Mouse (Mus musculus) cortical plate, adult 2 months (tissue): ENCODE measurements around the gene Eepd1.

Experiments used
- CTCF ChIP-seq: fragments of 200-500 bp; IDR thresholded peaks from 2 replicates; pipeline ENCODE4 v1.5.1; 2011; ENCODE audit warnings: mild to moderate bottlenecking, control low read depth, low read length; ENCODE audit not compliant: insufficient read depth; ENCODE audit errors: extremely low read depth
- POLR2A ChIP-seq: fragments of 200-500 bp; IDR thresholded peaks from 2 replicates; pipeline ENCODE4 v1.6.1; 2011; ENCODE audit warnings: mild to moderate bottlenecking, low read length, control low read depth; ENCODE audit not compliant: insufficient read depth; ENCODE audit errors: extremely low read depth

GRCm38 (mm10) chr9:25482999-25483347, 1.6 kb downstream of the Eepd1 start:
- TF ChIP-seq CTCF (no peak), POLR2A (no peak)
